Mouse (Mus musculus) MEL (cell line): ENCODE results near the gene Rnf10. TPM values are rescaled to one million over a fixed set of nuclear protein-coding genes. Genes with fewer than 3 reads are reported as not detected.

Experiments
- DNase-seq: peaks from one replicate; pipeline ENCODE4 v3.0.0; 2011; ENCODE audit warnings: low read depth, low spot score
- H3K27ac ChIP-seq: 2 replicates; pipeline ENCODE4 v1.5.1; 2012; ENCODE audit warnings: low read depth, mild to moderate bottlenecking, control low read depth, low read length, moderate library complexity; ENCODE audit not compliant: control insufficient read depth
- H3K27me3 ChIP-seq, 2 experiments: fragments of 150-350 bp in 1 of 2; sonication (generic) in 1 of 2; 2 replicates each; pipeline ENCODE4 v1.6.1; 2012; ENCODE audit warnings: low read length in 2 of 2, mild to moderate bottlenecking in 2 of 2, improper control_type of control experiment in 1 of 2, moderate library complexity in 1 of 2; ENCODE audit not compliant: insufficient read depth in 2 of 2, control insufficient read depth in 1 of 2
- H3K36me3 ChIP-seq, 2 experiments: 2 replicates each; pipeline ENCODE4 v1.6.1; 2012 to 2014; ENCODE audit warnings: low read length in 2 of 2, improper control_type of control experiment in 1 of 2, inconsistent platforms in 1 of 2, mild to moderate bottlenecking in 1 of 2; ENCODE audit not compliant: insufficient read depth in 2 of 2, control insufficient read depth in 1 of 2
- H3K4me1 ChIP-seq, 2 experiments: fragments of 150-350 bp in 1 of 2; sonication (generic) in 1 of 2; 2 replicates each; pipeline ENCODE4 v1.6.1; 2012; ENCODE audit warnings: low read length in 2 of 2, improper control_type of control experiment in 1 of 2, mild to moderate bottlenecking in 1 of 2; ENCODE audit not compliant: insufficient read depth in 2 of 2, control insufficient read depth in 1 of 2
- H3K4me3 ChIP-seq, 2 experiments: fragments of 150-350 bp in 1 of 2; sonication (generic) in 1 of 2; 2 replicates each; pipeline ENCODE4 v1.5.1; 2012; ENCODE audit warnings: low read depth in 2 of 2, low read length in 2 of 2, mild to moderate bottlenecking in 2 of 2, moderate library complexity in 2 of 2, control low read depth in 1 of 2, improper control_type of control experiment in 1 of 2; ENCODE audit not compliant: control insufficient read depth in 1 of 2, insufficient read depth in 1 of 2
- H3K79me2 ChIP-seq: 2 replicates; pipeline ENCODE4 v1.6.1; 2012; ENCODE audit warnings: mild to moderate bottlenecking, low read length, moderate library complexity; ENCODE audit not compliant: control insufficient read depth, poor library complexity, insufficient read depth
- H3K9ac ChIP-seq: 2 replicates; pipeline ENCODE4 v1.6.1; 2012; ENCODE audit warnings: low read depth, mild to moderate bottlenecking, control low read depth, low read length, moderate library complexity; ENCODE audit not compliant: control insufficient read depth, poor library complexity, severe bottlenecking
- H3K9me3 ChIP-seq: fragments of 150-350 bp; sonication (generic); replicated peaks from 2 replicates; pipeline ENCODE4 v1.6.1; 2012; ENCODE audit warnings: mild to moderate bottlenecking, low read length, improper control_type of control experiment, moderate library complexity; ENCODE audit not compliant: insufficient read depth
- ETS1 ChIP-seq: IDR thresholded peaks from 2 replicates; pipeline ENCODE4 v1.6.1; 2012; ENCODE audit warnings: low read depth, mild to moderate bottlenecking, inconsistent platforms, low read length, improper control_type of control experiment, moderate library complexity
- HCFC1 ChIP-seq: IDR thresholded peaks from 2 replicates; pipeline ENCODE4 v1.6.1; 2012; ENCODE audit warnings: low read depth, mild to moderate bottlenecking, inconsistent platforms, low read length, improper control_type of control experiment, moderate library complexity
- MAFK ChIP-seq: IDR thresholded peaks from 2 replicates; pipeline ENCODE4 v1.6.1; 2011; ENCODE audit warnings: low read depth, mild to moderate bottlenecking, low read length, improper control_type of control experiment, borderline replicate concordance
- MXI1 ChIP-seq: IDR thresholded peaks from 2 replicates; pipeline ENCODE4 v1.6.1; 2011; ENCODE audit warnings: mild to moderate bottlenecking, low read depth, low read length, improper control_type of control experiment
- MYC ChIP-seq: IDR thresholded peaks from 2 replicates; pipeline ENCODE4 v1.6.1; 2011; ENCODE audit warnings: low read depth, mild to moderate bottlenecking, low read length, improper control_type of control experiment, moderate library complexity
- POLR2AphosphoS5 ChIP-seq: IDR thresholded peaks from 2 replicates; pipeline ENCODE4 v1.6.1; 2012; ENCODE audit warnings: low read depth, borderline replicate concordance, mild to moderate bottlenecking, inconsistent platforms, low read length, moderate library complexity, mixed read lengths
- TAL1 ChIP-seq: IDR thresholded peaks from 2 replicates; pipeline ENCODE4 v1.6.1; 2012; ENCODE audit warnings: mild to moderate bottlenecking, inconsistent platforms, low read length, moderate library complexity, mixed read lengths
- TBP ChIP-seq: IDR thresholded peaks from 2 replicates; pipeline ENCODE4 v1.8.0; 2011; ENCODE audit warnings: low read depth, low read length, improper control_type of control experiment
- UBTF ChIP-seq: IDR thresholded peaks from 2 replicates; pipeline ENCODE4 v1.6.1; 2012; ENCODE audit warnings: low read depth, mild to moderate bottlenecking, inconsistent platforms, low read length, improper control_type of control experiment, moderate library complexity, borderline replicate concordance; ENCODE audit not compliant: insufficient read depth
- ZC3H11A ChIP-seq: IDR thresholded peaks from 2 replicates; pipeline ENCODE4 v1.6.1; 2012; ENCODE audit warnings: low read depth, mild to moderate bottlenecking, inconsistent platforms, low read length, improper control_type of control experiment
- polyA plus RNA-seq, 2 experiments: library from polyadenylated mRNA; stranded (reverse) in 1 of 2; unstranded in 1 of 2; fragments of >175 nt in 1 of 2; fragments of >200 nt in 1 of 2; gene quantifications; 2 replicates each; pipeline versions ENCODE4 v1.2.1 to v1.2.4; 2012; ENCODE audit warnings: low replicate concordance in 2 of 2, low read depth in 1 of 2; ENCODE audit not compliant: insufficient read length in 2 of 2, insufficient read depth in 1 of 2, missing spikeins in 1 of 2
- total RNA-seq: library from RNA; depleted of rRNA; stranded (reverse); fragments of 300-350 nt; gene quantifications from 2 replicates; pipeline ENCODE4 v1.2.3, GENCODE M21; 2012

Rnf10 gene
- total and polyA plus RNA-seq, 3 experiments, result 44.4 to 254 (median 165) TPM

GRCm38 (mm10) chr5:115269969-115270368 lies 2.7 kb downstream of the Rnf10 start:
- no peak for TF ChIP-seq TAL1
- no peak for TF ChIP-seq POLR2AphosphoS5
- TF ChIP-seq ETS1, result no peak
- no peak overlapping the region for H3K4me3 ChIP-seq
- no peak overlapping the region for H3K27ac ChIP-seq
- peaks cover 54% of the 10 kb centered on the region for H3K79me2 ChIP-seq
- H3K27me3 ChIP-seq, result no peaks in the 10 kb centered on the region
- H3K9ac ChIP-seq, result no peak overlapping the region
- H3K36me3 ChIP-seq, result peaks cover 6 to 39% of the 10 kb centered on the region in 2 experiments; a peak in 3 of 4 replicates
- H3K9me3 ChIP-seq, result no peaks in the 10 kb centered on the region
- no peak for DNase-seq
- H3K4me1 ChIP-seq, result peaks cover 14 to 40% of the 10 kb centered on the region in 2 experiments

DNA sequence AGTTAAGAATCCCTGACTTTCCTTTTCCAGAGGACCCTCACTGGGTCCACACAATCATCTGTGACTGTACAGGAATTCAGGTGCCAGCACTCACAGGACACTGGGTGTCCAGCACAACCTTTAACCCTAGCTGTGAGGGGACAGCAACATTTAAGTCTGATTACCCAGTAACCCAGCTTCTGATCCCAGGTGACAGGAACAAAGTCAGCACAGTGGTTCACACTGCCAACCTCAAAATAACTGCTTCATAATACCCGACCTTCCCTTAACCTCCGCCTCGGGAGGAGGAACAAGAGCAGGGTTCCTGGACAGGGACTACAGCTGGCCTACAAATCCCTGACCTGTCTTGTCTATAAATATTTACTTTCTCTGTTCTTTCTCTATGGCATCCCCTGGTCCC lies 4.4 kb downstream of the Rnf10 start:
- H3K79me2 ChIP-seq, result peaks cover 60% of the 10 kb centered on the region
- TF ChIP-seq TBP (no peak), ZC3H11A (no peak), UBTF (no peak), MXI1 (no peak), MYC (no peak)
- TF ChIP-seq, all 39 proteins: peak for 0
- H3K27me3 ChIP-seq, result no peaks in the 10 kb centered on the region
- H3K4me1 ChIP-seq, result peaks cover 12 to 38% of the 10 kb centered on the region in 2 experiments
- H3K27ac ChIP-seq, result no peak overlapping the region
- no peak for DNase-seq
- H3K9me3 ChIP-seq, result no peaks in the 10 kb centered on the region
- no peak overlapping the region for H3K9ac ChIP-seq
- no peak overlapping the region for H3K4me3 ChIP-seq
- peaks cover 8 to 33% of the 10 kb centered on the region in 2 experiments; a peak in 3 of 4 replicates for H3K36me3 ChIP-seq

DNA sequence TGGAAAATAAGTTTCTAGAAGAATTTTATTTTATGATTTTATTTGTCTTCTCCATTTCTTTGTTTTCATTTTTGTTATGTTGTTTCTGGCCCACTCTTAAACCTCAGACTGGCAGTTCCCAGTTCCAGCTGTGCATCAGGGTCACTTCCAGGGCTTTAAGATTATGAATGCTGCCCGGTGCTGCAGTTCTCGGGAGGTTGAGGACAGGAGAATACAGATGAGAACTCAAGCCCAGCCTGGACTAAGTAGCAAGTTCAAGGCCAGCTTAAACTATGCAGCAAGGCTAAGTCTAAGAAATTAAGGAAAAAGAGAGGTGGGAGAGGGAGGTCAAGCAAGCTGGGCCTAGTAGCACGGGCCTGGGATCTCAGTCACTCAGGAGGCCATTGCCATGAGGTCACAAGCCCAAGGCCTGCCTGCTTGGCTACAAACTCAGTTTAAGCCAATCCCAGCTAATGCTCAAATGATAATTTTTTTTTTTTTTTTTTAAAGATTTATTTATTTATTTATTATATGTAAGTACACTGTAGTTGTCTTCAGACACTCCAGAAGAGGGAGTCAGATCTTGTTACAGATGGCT lies 5.1 kb downstream of the Rnf10 start:
- Histone ChIP-seq H3K27me3 (no peaks in the 10 kb centered on the region), H3K4me1 (peaks cover 12 to 38% of the 10 kb centered on the region in 2 experiments), H3K27ac (peak overlapping the region; percentile 20), H3K36me3 (peaks cover 8 to 33% of the 10 kb centered on the region in 2 experiments; a peak in 3 of 4 replicates), H3K79me2 (peaks cover 64% of the 10 kb centered on the region), H3K9me3 (no peaks in the 10 kb centered on the region), H3K9ac (no peak overlapping the region), H3K4me3 (no peak overlapping the region)
- TF ChIP-seq MAFK (no peak), HCFC1 (0 out of 2 replicates have a peak, but pooled peaks have one; percentile 2)
- no peak for DNase-seq
